Mouse (Mus musculus) CH12.LX (cell line): ENCODE data around the gene Rpl10a. TPM values are rescaled to one million over a fixed set of nuclear protein-coding genes. Genes with fewer than 3 reads are reported as not detected.

Experiments used
- DNase-seq: peaks from one replicate; pipeline ENCODE4 v3.0.0-alpha.2; 2013; ENCODE audit errors: extremely low read depth
- H3K27ac ChIP-seq: 2 replicates; pipeline ENCODE4 v1.5.1; 2012; ENCODE audit warnings: low read depth, mild to moderate bottlenecking, control low read depth, moderate library complexity; ENCODE audit not compliant: insufficient read depth
- H3K27me3 ChIP-seq: replicated peaks from 2 replicates; pipeline ENCODE3; 2012; ENCODE audit warnings: inconsistent platforms
- H3K36me3 ChIP-seq, 2 experiments: replicated peaks in 1 of 2; 2 replicates each; pipeline versions ENCODE3 to v1.6.1; 2012; ENCODE audit warnings: inconsistent platforms in 1 of 2, low read length in 1 of 2, mild to moderate bottlenecking in 1 of 2, mixed read lengths in 1 of 2, moderate library complexity in 1 of 2; ENCODE audit not compliant: control insufficient read depth in 1 of 2, insufficient read depth in 1 of 2
- H3K4me1 ChIP-seq, 2 experiments: 2 replicates each; pipeline ENCODE4 v1.6.1; 2012; ENCODE audit warnings: inconsistent platforms in 1 of 2, moderate library complexity in 1 of 2; ENCODE audit not compliant: insufficient read depth in 2 of 2, control insufficient read depth in 1 of 2
- H3K4me2 ChIP-seq: 2 replicates; pipeline ENCODE4 v1.6.1; 2012; ENCODE audit warnings: low read depth, mild to moderate bottlenecking, control low read depth; ENCODE audit not compliant: poor library complexity, insufficient read depth, severe bottlenecking
- H3K4me3 ChIP-seq, 3 experiments: fragments of 150-350 bp in 1 of 3; sonication (generic) in 1 of 3; replicated peaks in 1 of 3; 2 replicates each; pipeline versions ENCODE3 to v1.5.1; 2011 to 2012; ENCODE audit warnings: low read depth in 2 of 3, low read length in 2 of 3, mild to moderate bottlenecking in 2 of 3, moderate library complexity in 2 of 3, control low read depth in 1 of 3, improper control_type of control experiment in 1 of 3, inconsistent platforms in 1 of 3, mixed read lengths in 1 of 3; ENCODE audit not compliant: poor library complexity in 1 of 3
- H3K79me2 ChIP-seq: replicated peaks from 2 replicates; pipeline ENCODE4 v1.6.1; 2012; ENCODE audit warnings: mild to moderate bottlenecking, moderate library complexity; ENCODE audit not compliant: control insufficient read depth, poor library complexity, insufficient read depth, severe bottlenecking; ENCODE audit errors: extremely low read depth
- H3K9ac ChIP-seq: 2 replicates; pipeline ENCODE4 v1.6.1; 2012; ENCODE audit warnings: low read depth, mild to moderate bottlenecking, control low read depth, moderate library complexity; ENCODE audit not compliant: insufficient read depth
- H3K9me3 ChIP-seq: replicated peaks from 2 replicates; pipeline ENCODE3; 2012; ENCODE audit warnings: low read length, inconsistent platforms, mixed read lengths
- BHLHE40 ChIP-seq: IDR thresholded peaks from 2 replicates; pipeline ENCODE4 v1.6.1; 2011; ENCODE audit warnings: mild to moderate bottlenecking, low read depth, low read length, improper control_type of control experiment
- CHD1 ChIP-seq: IDR thresholded peaks from 2 replicates; pipeline ENCODE4 v1.6.1; 2012; ENCODE audit warnings: low read depth, low read length, improper control_type of control experiment, inconsistent platforms
- CHD2 ChIP-seq: IDR thresholded peaks from 2 replicates; pipeline ENCODE4 v1.6.1; 2011; ENCODE audit warnings: low read length, improper control_type of control experiment
- EP300 ChIP-seq: IDR thresholded peaks from 2 replicates; pipeline ENCODE4 v1.6.1; 2011; ENCODE audit warnings: low read length, improper control_type of control experiment
- ETS1 ChIP-seq: conservative IDR thresholded peaks from 2 replicates; pipeline ENCODE4 v1.6.1; 2012; ENCODE audit warnings: low read depth, mild to moderate bottlenecking, inconsistent platforms, low read length, improper control_type of control experiment, moderate library complexity
- GABPA ChIP-seq: IDR thresholded peaks from 2 replicates; pipeline ENCODE4 v1.6.1; 2012; ENCODE audit warnings: low read depth, low read length, improper control_type of control experiment, inconsistent platforms; ENCODE audit not compliant: insufficient replicate concordance
- HCFC1 ChIP-seq: IDR thresholded peaks from 2 replicates; pipeline ENCODE4 v1.6.1; 2012; ENCODE audit warnings: low read depth, mild to moderate bottlenecking, inconsistent platforms, low read length, improper control_type of control experiment
- IRF4 ChIP-seq: IDR thresholded peaks from 2 replicates; pipeline ENCODE4 v1.6.1; 2014; ENCODE audit warnings: low read depth, mild to moderate bottlenecking, inconsistent platforms, low read length, improper control_type of control experiment
- JUN ChIP-seq: IDR thresholded peaks from 2 replicates; pipeline ENCODE4 v1.6.1; 2011; ENCODE audit warnings: low read depth, mild to moderate bottlenecking, low read length, improper control_type of control experiment, moderate library complexity; ENCODE audit not compliant: insufficient read depth
- JUND ChIP-seq: conservative IDR thresholded peaks from 2 replicates; pipeline ENCODE4 v1.6.1; 2011; ENCODE audit warnings: low read depth, low read length, improper control_type of control experiment
- MAZ ChIP-seq: IDR thresholded peaks from 2 replicates; pipeline ENCODE4 v1.6.1; 2012; ENCODE audit warnings: low read depth, mild to moderate bottlenecking, inconsistent platforms, low read length, improper control_type of control experiment, moderate library complexity
- MEF2A ChIP-seq: IDR thresholded peaks from 2 replicates; pipeline ENCODE4 v1.6.1; 2014; ENCODE audit warnings: low read depth, mild to moderate bottlenecking, inconsistent platforms, low read length, improper control_type of control experiment, borderline replicate concordance
- NELFE ChIP-seq: IDR thresholded peaks from 2 replicates; pipeline ENCODE4 v1.6.1; 2011; ENCODE audit warnings: low read depth, low read length, improper control_type of control experiment
- PAX5 ChIP-seq: IDR thresholded peaks from 2 replicates; pipeline ENCODE4 v1.6.1; 2012; ENCODE audit warnings: low read length, inconsistent platforms, mixed read lengths
- POLR2A ChIP-seq: IDR thresholded peaks from 2 replicates; pipeline ENCODE4 v1.6.1; 2011; ENCODE audit warnings: low read depth, mild to moderate bottlenecking, improper control_type of control experiment, low read length
- RAD21 ChIP-seq: IDR thresholded peaks from 2 replicates; pipeline ENCODE4 v1.6.1; 2011; ENCODE audit warnings: low read depth, mild to moderate bottlenecking, low read length, improper control_type of control experiment, moderate library complexity
- RCOR1 ChIP-seq: conservative IDR thresholded peaks from 2 replicates; pipeline ENCODE4 v1.6.1; 2012; ENCODE audit warnings: low read depth, mild to moderate bottlenecking, inconsistent platforms, low read length, improper control_type of control experiment
- SIN3A ChIP-seq: IDR thresholded peaks from 2 replicates; pipeline ENCODE4 v1.6.1; 2012; ENCODE audit warnings: low read length, improper control_type of control experiment, inconsistent platforms
- TBP ChIP-seq: conservative IDR thresholded peaks from 2 replicates; pipeline ENCODE4 v1.6.1; 2011; ENCODE audit warnings: low read depth, low read length, improper control_type of control experiment
- TCF12 ChIP-seq: IDR thresholded peaks from 2 replicates; pipeline ENCODE4 v1.6.1; 2014; ENCODE audit warnings: low read depth, mild to moderate bottlenecking, inconsistent platforms, low read length, improper control_type of control experiment
- UBTF ChIP-seq: IDR thresholded peaks from 2 replicates; pipeline ENCODE4 v1.6.1; 2012; ENCODE audit warnings: low read depth, mild to moderate bottlenecking, inconsistent platforms, low read length, improper control_type of control experiment, moderate library complexity
- USF1 ChIP-seq: IDR thresholded peaks from 2 replicates; pipeline ENCODE4 v1.6.1; 2014; ENCODE audit warnings: low read depth, mild to moderate bottlenecking, inconsistent platforms, low read length, improper control_type of control experiment
- USF2 ChIP-seq: conservative IDR thresholded peaks from 2 replicates; pipeline ENCODE4 v1.6.1; 2011; ENCODE audit warnings: low read depth, low read length, improper control_type of control experiment
- ZKSCAN1 ChIP-seq: IDR thresholded peaks from 2 replicates; pipeline ENCODE4 v1.6.1; 2012; ENCODE audit warnings: low read depth, inconsistent platforms, low read length, improper control_type of control experiment, borderline replicate concordance
- ZNF384 ChIP-seq: IDR thresholded peaks from 2 replicates; pipeline ENCODE4 v1.6.1; 2012; ENCODE audit warnings: low read depth, low read length, improper control_type of control experiment, inconsistent platforms
- dilution Hi-C: fragments of 300-500 bp; cut with MboI; formaldehyde crosslinking; loops from 2 replicates; pipeline ENCODE4 v1.14.3; 2020; ENCODE audit warnings: low sequenced_read_pairs; ENCODE audit not compliant: extremely low pct_unique_long_range_greater_than_20kb, extremely low pct_ligation_motif_present
- in situ Hi-C: fragments of 300-500 bp; cut with MboI; formaldehyde crosslinking; loops from 3 replicates; pipeline ENCODE4 v1.14.3; 2019; ENCODE audit warnings: low sequenced_read_pairs, low pct_ligation_motif_present, low pct_unique_long_range_greater_than_20kb, mixed read lengths
- polyA plus RNA-seq: library from polyadenylated mRNA; unstranded; fragments of >175 nt; gene quantifications from 2 replicates; pipeline ENCODE4 v1.2.1, GENCODE M21; 2012; ENCODE audit warnings: low read depth; ENCODE audit not compliant: insufficient read length
- total RNA-seq, 2 experiments: library from RNA; depleted of rRNA; stranded (reverse); fragments of 300-350 nt in 1 of 2; fragments of >200 nt in 1 of 2; gene quantifications; 2 replicates each; pipeline ENCODE4 v1.2.3; 2012 to 2014

The Rpl10a gene
- total and polyA plus RNA-seq, 3 experiments: 1,605 to 4,144 (median 3,467) TPM

DNA sequence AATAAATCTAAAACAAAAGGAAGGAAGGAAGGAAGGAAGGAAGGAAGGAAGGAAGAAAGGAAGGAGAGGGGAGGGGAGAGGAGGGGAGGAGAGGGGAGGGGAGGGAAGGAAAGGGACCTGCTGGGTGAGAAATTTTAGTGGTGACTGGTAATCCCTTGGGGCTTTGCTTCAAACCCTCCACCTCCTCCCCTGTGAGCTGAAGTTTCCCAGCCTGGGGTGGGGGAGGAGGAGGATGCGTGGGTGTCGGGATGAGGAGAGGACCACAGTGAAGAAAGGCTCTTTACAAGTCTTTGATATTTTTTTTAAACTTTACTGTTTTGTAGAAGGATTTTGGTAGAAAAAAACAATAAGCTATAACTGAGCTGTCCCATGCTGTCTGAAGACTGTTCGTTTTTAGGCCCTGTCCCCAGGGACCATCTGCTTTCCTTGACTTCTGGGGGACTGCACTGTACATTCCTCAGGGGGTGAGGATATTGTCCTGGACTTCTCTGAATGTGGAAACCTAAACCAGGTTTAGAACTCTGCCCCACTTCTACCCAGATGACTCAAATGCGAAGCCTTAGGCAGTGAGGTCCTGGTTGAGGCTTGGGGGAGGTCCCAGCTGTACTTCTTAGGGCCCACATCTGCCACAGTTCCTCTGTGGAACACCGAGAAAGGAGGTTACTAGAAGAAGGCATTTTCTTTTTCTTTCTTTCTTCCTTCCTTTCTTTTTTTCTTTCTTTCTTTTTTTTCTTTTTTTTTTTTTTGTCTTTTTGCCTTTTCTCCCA, 16.7 kb upstream of the Rpl10a start:
- Histone ChIP-seq H3K27ac (peak overlapping the region; percentile 87), H3K9ac (peak overlapping the region; percentile 36; the same call in 1 of the 2 replicates), H3K79me2 (0 out of 2 replicates have a peak, but pooled peaks cover 2% of the 10 kb centered on the region), H3K4me3 (peak overlapping the region in 1 of 3 experiments; percentile 16), H3K4me1 (peaks cover 4 to 54% of the 10 kb centered on the region in 2 experiments; a peak in 3 of 4 replicates), H3K9me3 (no peaks in the 10 kb centered on the region), H3K4me2 (peak overlapping the region; percentile 73), H3K27me3 (no peaks in the 10 kb centered on the region), H3K36me3 (peaks cover 15 to 16% of the 10 kb centered on the region in 2 experiments)
- in situ Hi-C loops: loop anchor here (25.0 kb wide), 1 partner anchor 224 kb away; the partner anchor contains the start of gene Tcp11
- dilution Hi-C loops: no loop called here
- peak; percentile 90 for DNase-seq
- TF ChIP-seq PAX5 (no peak), NELFE (peak; percentile 30; the same call in 1 of the 2 replicates), CHD2 (peak; percentile 66; the same call in 1 of the 2 replicates), SIN3A (no peak; the same call in 1 of the 2 replicates), TCF12 (peak; percentile 76), ETS1 (peak; percentile 62), POLR2A (peak; percentile 57), EP300 (peak; percentile 76; the same call in 1 of the 2 replicates), MAZ (peak; percentile 27; the same call in 1 of the 2 replicates), BHLHE40 (peak; percentile 19; the same call in 1 of the 2 replicates), IRF4 (peak; percentile 93), JUN (peak; percentile 27; the same call in 1 of the 2 replicates), JUND (peak; percentile 57; the same call in 1 of the 2 replicates), ZNF384 (peak; percentile 37; the same call in 1 of the 2 replicates), HCFC1 (no peak)

DNA sequence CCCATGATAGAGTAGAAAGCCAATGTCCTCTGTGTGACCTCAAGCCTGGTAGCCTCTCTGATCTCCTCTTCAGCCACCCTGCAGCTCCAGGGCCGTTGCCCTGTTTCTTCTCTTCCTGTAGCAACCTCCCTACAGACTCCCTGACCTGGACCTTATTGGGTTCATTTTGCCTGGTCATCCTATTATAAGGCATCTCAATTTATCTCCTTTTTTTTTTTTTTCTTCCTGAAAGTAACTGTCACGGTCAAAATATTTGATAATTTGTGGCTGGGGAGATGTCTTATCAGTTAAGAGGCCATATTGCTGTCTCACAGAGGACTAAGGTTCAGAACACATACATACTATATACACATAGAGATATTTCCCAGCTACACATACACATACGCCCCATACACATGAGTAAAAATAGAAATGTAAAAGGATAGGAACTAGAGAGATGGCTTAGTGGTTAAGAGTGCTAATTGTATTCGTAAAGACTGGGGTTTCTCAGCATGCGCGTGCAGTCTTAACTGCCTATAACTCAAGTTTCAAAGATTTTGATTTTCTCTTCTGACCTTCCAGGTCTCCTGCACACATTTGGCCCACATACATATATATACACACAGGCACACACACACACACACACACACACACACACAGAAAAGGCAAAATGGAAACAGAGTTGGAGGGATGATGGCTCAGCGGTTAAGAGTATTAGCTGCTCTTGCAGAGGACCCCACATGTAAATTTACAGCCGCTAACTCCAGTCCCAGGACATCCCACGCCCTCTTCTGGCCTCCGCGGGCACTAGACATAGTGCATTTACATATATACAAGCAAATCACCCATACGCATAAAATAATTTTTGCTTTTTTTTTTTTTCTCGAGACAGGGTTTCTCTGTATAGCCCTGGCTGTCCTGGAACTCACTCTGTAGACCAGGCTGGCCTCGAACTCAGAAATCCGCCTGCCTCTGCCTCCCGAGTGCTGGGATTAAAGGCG, 15.7 kb upstream of the Rpl10a start:
- H3K4me1 ChIP-seq: peaks cover 4 to 57% of the 10 kb centered on the region in 2 experiments; a peak in 3 of 4 replicates
- peak overlapping the region; percentile 81 for H3K27ac ChIP-seq
- in situ Hi-C loops (loop anchor here (25.0 kb wide), 1 partner anchor 225 kb away; the partner anchor contains the start of gene Tcp11), dilution Hi-C loops (no loop called here)
- H3K36me3 ChIP-seq: peaks cover 25% of the 10 kb centered on the region in 2 experiments
- H3K4me2 ChIP-seq: peak overlapping the region; percentile 60
- H3K27me3 ChIP-seq: no peaks in the 10 kb centered on the region
- peak overlapping the region; percentile 49 to 85 (median 56) for H3K4me3 ChIP-seq
- H3K79me2 ChIP-seq: 0 out of 2 replicates have a peak, but pooled peaks cover 2% of the 10 kb centered on the region
- no peaks in the 10 kb centered on the region for H3K9me3 ChIP-seq
- DNase-seq: peak; percentile 84
- peak overlapping the region; percentile 86 for H3K9ac ChIP-seq
- TF ChIP-seq CHD1: peak; percentile 91
- TF ChIP-seq TBP: 0 out of 2 replicates have a peak, but pooled peaks have one; percentile 31
- TF ChIP-seq RCOR1: no peak
- TF ChIP-seq UBTF: no peak
- TF ChIP-seq JUN: no peak
- TF ChIP-seq JUND: no peak
- peak; percentile 56; the same call in 1 of the 2 replicates for TF ChIP-seq SIN3A
- no peak for TF ChIP-seq GABPA
- TF ChIP-seq USF1: no peak
- TF ChIP-seq PAX5: no peak
- no peak for TF ChIP-seq USF2
- TF ChIP-seq IRF4: no peak
- TF ChIP-seq TCF12: no peak
- no peak for TF ChIP-seq HCFC1
- TF ChIP-seq MEF2A: peak; percentile 39
- TF ChIP-seq NELFE: no peak
- TF ChIP-seq ZKSCAN1: no peak
- peak; percentile 41 for TF ChIP-seq RAD21
- TF ChIP-seq CHD2: no peak
